Mouse (Mus musculus) CH12.LX (cell line): ENCODE measurements at regions not wholly inside any gene's neighbourhood (a gene's known extent, or its start where the extent isn't known, plus 50 kb on each side); places are given as distances from the start of the nearest gene placed in this dataset.

ENCODE experiments used
- DNase-seq: peaks from one replicate; pipeline ENCODE4 v3.0.0-alpha.2; 2013; ENCODE audit errors: extremely low read depth
- H3K27ac ChIP-seq: 2 replicates; pipeline ENCODE4 v1.5.1; 2012; ENCODE audit warnings: low read depth, mild to moderate bottlenecking, control low read depth, moderate library complexity; ENCODE audit not compliant: insufficient read depth
- H3K27me3 ChIP-seq: replicated peaks from 2 replicates; pipeline ENCODE3; 2012; ENCODE audit warnings: inconsistent platforms
- H3K36me3 ChIP-seq, 2 experiments: replicated peaks in 1 of 2; 2 replicates each; pipeline versions ENCODE3 to v1.6.1; 2012; ENCODE audit warnings: inconsistent platforms in 1 of 2, low read length in 1 of 2, mild to moderate bottlenecking in 1 of 2, mixed read lengths in 1 of 2, moderate library complexity in 1 of 2; ENCODE audit not compliant: control insufficient read depth in 1 of 2, insufficient read depth in 1 of 2
- H3K4me1 ChIP-seq, 2 experiments: 2 replicates each; pipeline ENCODE4 v1.6.1; 2012; ENCODE audit warnings: inconsistent platforms in 1 of 2, moderate library complexity in 1 of 2; ENCODE audit not compliant: insufficient read depth in 2 of 2, control insufficient read depth in 1 of 2
- H3K4me2 ChIP-seq: 2 replicates; pipeline ENCODE4 v1.6.1; 2012; ENCODE audit warnings: low read depth, mild to moderate bottlenecking, control low read depth; ENCODE audit not compliant: poor library complexity, insufficient read depth, severe bottlenecking
- H3K4me3 ChIP-seq, 3 experiments: fragments of 150-350 bp in 1 of 3; sonication (generic) in 1 of 3; replicated peaks in 1 of 3; 2 replicates each; pipeline versions ENCODE3 to v1.5.1; 2011 to 2012; ENCODE audit warnings: low read depth in 2 of 3, low read length in 2 of 3, mild to moderate bottlenecking in 2 of 3, moderate library complexity in 2 of 3, control low read depth in 1 of 3, improper control_type of control experiment in 1 of 3, inconsistent platforms in 1 of 3, mixed read lengths in 1 of 3; ENCODE audit not compliant: poor library complexity in 1 of 3
- H3K79me2 ChIP-seq: replicated peaks from 2 replicates; pipeline ENCODE4 v1.6.1; 2012; ENCODE audit warnings: mild to moderate bottlenecking, moderate library complexity; ENCODE audit not compliant: control insufficient read depth, poor library complexity, insufficient read depth, severe bottlenecking; ENCODE audit errors: extremely low read depth
- H3K9ac ChIP-seq: 2 replicates; pipeline ENCODE4 v1.6.1; 2012; ENCODE audit warnings: low read depth, mild to moderate bottlenecking, control low read depth, moderate library complexity; ENCODE audit not compliant: insufficient read depth
- H3K9me3 ChIP-seq: replicated peaks from 2 replicates; pipeline ENCODE3; 2012; ENCODE audit warnings: low read length, inconsistent platforms, mixed read lengths
- CHD1 ChIP-seq: IDR thresholded peaks from 2 replicates; pipeline ENCODE4 v1.6.1; 2012; ENCODE audit warnings: low read depth, low read length, improper control_type of control experiment, inconsistent platforms
- CHD2 ChIP-seq: IDR thresholded peaks from 2 replicates; pipeline ENCODE4 v1.6.1; 2011; ENCODE audit warnings: low read length, improper control_type of control experiment
- EP300 ChIP-seq: IDR thresholded peaks from 2 replicates; pipeline ENCODE4 v1.6.1; 2011; ENCODE audit warnings: low read length, improper control_type of control experiment
- HCFC1 ChIP-seq: IDR thresholded peaks from 2 replicates; pipeline ENCODE4 v1.6.1; 2012; ENCODE audit warnings: low read depth, mild to moderate bottlenecking, inconsistent platforms, low read length, improper control_type of control experiment
- JUND ChIP-seq: conservative IDR thresholded peaks from 2 replicates; pipeline ENCODE4 v1.6.1; 2011; ENCODE audit warnings: low read depth, low read length, improper control_type of control experiment
- KAT2A ChIP-seq: IDR thresholded peaks from 2 replicates; pipeline ENCODE4 v1.6.1; 2012; ENCODE audit warnings: low read length, improper control_type of control experiment, inconsistent platforms; ENCODE audit not compliant: insufficient replicate concordance
- MAFK ChIP-seq: IDR thresholded peaks from 2 replicates; pipeline ENCODE4 v1.6.1; 2011; ENCODE audit warnings: low read length, improper control_type of control experiment; ENCODE audit not compliant: insufficient replicate concordance
- MAZ ChIP-seq: IDR thresholded peaks from 2 replicates; pipeline ENCODE4 v1.6.1; 2012; ENCODE audit warnings: low read depth, mild to moderate bottlenecking, inconsistent platforms, low read length, improper control_type of control experiment, moderate library complexity
- MXI1 ChIP-seq: IDR thresholded peaks from 2 replicates; pipeline ENCODE4 v1.6.1; 2011; ENCODE audit warnings: mild to moderate bottlenecking, low read depth, low read length, improper control_type of control experiment
- MYC ChIP-seq: IDR thresholded peaks from 2 replicates; pipeline ENCODE4 v1.6.1; 2011; ENCODE audit warnings: low read depth, mild to moderate bottlenecking, improper control_type of control experiment, low read length
- NELFE ChIP-seq: IDR thresholded peaks from 2 replicates; pipeline ENCODE4 v1.6.1; 2011; ENCODE audit warnings: low read depth, low read length, improper control_type of control experiment
- PAX5 ChIP-seq: IDR thresholded peaks from 2 replicates; pipeline ENCODE4 v1.6.1; 2012; ENCODE audit warnings: low read length, inconsistent platforms, mixed read lengths
- POLR2A ChIP-seq: IDR thresholded peaks from 2 replicates; pipeline ENCODE4 v1.6.1; 2011; ENCODE audit warnings: low read depth, mild to moderate bottlenecking, improper control_type of control experiment, low read length
- POLR2AphosphoS2 ChIP-seq: IDR thresholded peaks from 2 replicates; pipeline ENCODE4 v1.6.1; 2011; ENCODE audit warnings: low read depth, low read length, improper control_type of control experiment
- RAD21 ChIP-seq: IDR thresholded peaks from 2 replicates; pipeline ENCODE4 v1.6.1; 2011; ENCODE audit warnings: low read depth, mild to moderate bottlenecking, low read length, improper control_type of control experiment, moderate library complexity
- SIN3A ChIP-seq: IDR thresholded peaks from 2 replicates; pipeline ENCODE4 v1.6.1; 2012; ENCODE audit warnings: low read length, improper control_type of control experiment, inconsistent platforms
- TBP ChIP-seq: conservative IDR thresholded peaks from 2 replicates; pipeline ENCODE4 v1.6.1; 2011; ENCODE audit warnings: low read depth, low read length, improper control_type of control experiment
- USF2 ChIP-seq: conservative IDR thresholded peaks from 2 replicates; pipeline ENCODE4 v1.6.1; 2011; ENCODE audit warnings: low read depth, low read length, improper control_type of control experiment
- ZKSCAN1 ChIP-seq: IDR thresholded peaks from 2 replicates; pipeline ENCODE4 v1.6.1; 2012; ENCODE audit warnings: low read depth, inconsistent platforms, low read length, improper control_type of control experiment, borderline replicate concordance
- ZNF384 ChIP-seq: IDR thresholded peaks from 2 replicates; pipeline ENCODE4 v1.6.1; 2012; ENCODE audit warnings: low read depth, low read length, improper control_type of control experiment, inconsistent platforms
- dilution Hi-C: fragments of 300-500 bp; cut with MboI; formaldehyde crosslinking; loops from 2 replicates; pipeline ENCODE4 v1.14.3; 2020; ENCODE audit warnings: low sequenced_read_pairs; ENCODE audit not compliant: extremely low pct_unique_long_range_greater_than_20kb, extremely low pct_ligation_motif_present
- in situ Hi-C: fragments of 300-500 bp; cut with MboI; formaldehyde crosslinking; loops from 3 replicates; pipeline ENCODE4 v1.14.3; 2019; ENCODE audit warnings: low sequenced_read_pairs, low pct_ligation_motif_present, low pct_unique_long_range_greater_than_20kb, mixed read lengths

GRCm38 (mm10) chrX:166945476-166945875 is 263.6 kb downstream of the Tmsb4x start:
- H3K4me1 ChIP-seq, result no peaks in the 10 kb centered on the region
- TF ChIP-seq JUND (no peak), NELFE (no peak), CHD1 (no peak), MYC (no peak), MAFK (no peak), EP300 (no peak), HCFC1 (no peak), SIN3A (no peak)
- H3K79me2 ChIP-seq, result no peaks in the 10 kb centered on the region
- H3K9ac ChIP-seq, result no peak overlapping the region
- H3K4me3 ChIP-seq, result no peak overlapping the region
- in situ Hi-C loops, result no loop called here
- no peaks in the 10 kb centered on the region for H3K36me3 ChIP-seq
- no peak overlapping the region for H3K27ac ChIP-seq
- H3K4me2 ChIP-seq, result no peak overlapping the region
- dilution Hi-C loops, result no loop called here
- no peaks in the 10 kb centered on the region for H3K27me3 ChIP-seq
- no peak for DNase-seq
- no peaks in the 10 kb centered on the region for H3K9me3 ChIP-seq

GRCm38 (mm10) chrX:166933766-166934165 is 275.3 kb downstream of the Tmsb4x start:
- no peak overlapping the region for H3K4me2 ChIP-seq
- H3K4me3 ChIP-seq, result no peak overlapping the region
- dilution Hi-C loops, result no loop called here
- in situ Hi-C loops, result no loop called here
- H3K4me1 ChIP-seq, result no peaks in the 10 kb centered on the region
- no peaks in the 10 kb centered on the region for H3K36me3 ChIP-seq
- DNase-seq, result no peak
- no peaks in the 10 kb centered on the region for H3K27me3 ChIP-seq
- H3K9ac ChIP-seq, result no peak overlapping the region
- no peak overlapping the region for H3K27ac ChIP-seq
- no peak for TF ChIP-seq HCFC1
- H3K9me3 ChIP-seq, result no peaks in the 10 kb centered on the region
- H3K79me2 ChIP-seq, result no peaks in the 10 kb centered on the region

- dilution Hi-C loops, result no loop called here
- TF ChIP-seq KAT2A (no peak), ZKSCAN1 (no peak), POLR2AphosphoS2 (no peak), RAD21 (no peak), PAX5 (no peak), POLR2A (no peak), JUND (no peak), MYC (no peak), CHD1 (no peak), MAZ (no peak), HCFC1 (no peak), SIN3A (no peak), MXI1 (no peak), ZNF384 (no peak), TBP (no peak), CHD2 (no peak), USF2 (no peak), MAFK (no peak)
- in situ Hi-C loops, result no loop called here
Measured at GRCm38 (mm10) chrX:166932472-166932871, 276.6 kb downstream of the Tmsb4x start.

More at GRCm38 (mm10) chrX:166932472-166932871, 276.6 kb downstream of the Tmsb4x start:
- Histone ChIP-seq H3K27ac (no peak overlapping the region), H3K79me2 (no peaks in the 10 kb centered on the region), H3K36me3 (no peaks in the 10 kb centered on the region), H3K27me3 (no peaks in the 10 kb centered on the region), H3K4me2 (no peak overlapping the region), H3K9ac (no peak overlapping the region), H3K9me3 (no peaks in the 10 kb centered on the region), H3K4me1 (no peaks in the 10 kb centered on the region), H3K4me3 (no peak overlapping the region)
- no peak for DNase-seq
